Comparison of ENCODE assay signal across 9 mouse cellular contexts in genomic region chr5:130448491-130448890, GRCm38 (mm10).
A peak's percentile ranks its signal among the peaks of the same experiment; 100 is the strongest.
DNase-seq lines count a peak whose midpoint lies in the region; ATAC-seq and TF ChIP-seq lines count a peak whose summit lies in the region.
"Had no signal": no experiment of that assay in that cellular context is flagged by ENCODE, and none has a peak within 500 bp of the region (broad histone marks: within the 10 kb centered on the region; RNA-seq: fewer than 3 reads in every experiment).

No protein-coding gene starts in this region.

- no peak overlapping the region for H3K4me3 ChIP-seq in lung, postnatal 0 days (ENCODE audit: low read depth, low read length)
- peak overlapping the region; percentile 65 for H3K4me3 ChIP-seq in neural tube, embryonic 15.5 days (replicated peaks)
- H3K4me3 ChIP-seq: megakaryocyte, embryonic 14.5 days had no signal

- no peaks in the 10 kb centered on the region for H3K36me3 ChIP-seq in lung, postnatal 0 days (ENCODE audit: insufficient read depth, low read length)
- H3K36me3 ChIP-seq in neural tube, embryonic 15.5 days: no peaks in the 10 kb centered on the region

- no peak for TF ChIP-seq EP300 in lung, postnatal 0 days (IDR thresholded peaks at IDR 0.05)

- WGBS in lung, postnatal 0 days: 5% methylated on average over 19 of the region's 20 CpGs
- WGBS in neural tube, embryonic 15.5 days: under 1% methylated on average over 20 of the region's 20 CpGs

- TF ChIP-seq CTCF in lung, postnatal 0 days (IDR thresholded peaks at IDR 0.05): no peak

- no peaks in the 10 kb centered on the region for H3K4me1 ChIP-seq in lung, postnatal 0 days (ENCODE audit: insufficient read depth, low read depth, low read length)
- peaks cover 31% of the 10 kb centered on the region for H3K4me1 ChIP-seq in neural tube, embryonic 15.5 days
- H3K4me1 ChIP-seq: megakaryocyte, embryonic 14.5 days had no signal

- no peak overlapping the region for H3K9ac ChIP-seq in lung, postnatal 0 days (replicated peaks; ENCODE audit: low read depth)
- peak overlapping the region; percentile 70 for H3K9ac ChIP-seq in neural tube, embryonic 15.5 days (replicated peaks)

- ATAC-seq in lung, postnatal 0 days: no peak
- peak; percentile 80 for ATAC-seq in neural tube, embryonic 15.5 days (ENCODE audit: low FRiP score)

- DNase-seq in adrenal gland, adult 2 months: peak; percentile 33
- DNase-seq in adrenal gland, adult 8-10 months: no peak
- no peak for DNase-seq in lung, postnatal 0 days (ENCODE audit: low spot score)
- no peak for DNase-seq in lung, postnatal 36 days
- peak; percentile 52 to 57 for DNase-seq in layer of hippocampus, postnatal 14 days (ENCODE audit: low spot score in 2 of 2)
- no peak for DNase-seq in ovary, postnatal 14 days (ENCODE audit: low spot score)
- no peak for DNase-seq in lung, postnatal 10 days

- H3K27ac ChIP-seq in lung, postnatal 0 days (ENCODE audit: low read length): no peak overlapping the region
- peak overlapping the region; percentile 75 for H3K27ac ChIP-seq in neural tube, embryonic 15.5 days (replicated peaks)

- H3K4me2 ChIP-seq in lung, postnatal 0 days (replicated peaks; ENCODE audit: low read depth, low read length): peak overlapping the region; percentile 27; the same call in 1 of the 2 replicates
- H3K4me2 ChIP-seq in neural tube, embryonic 15.5 days: peak overlapping the region; percentile 74

- no peaks in the 10 kb centered on the region for H3K9me3 ChIP-seq in lung, postnatal 0 days (ENCODE audit: low read length)
- no peaks in the 10 kb centered on the region for H3K9me3 ChIP-seq in neural tube, embryonic 15.5 days (replicated peaks)
- H3K9me3 ChIP-seq: megakaryocyte, embryonic 14.5 days had no signal

- H3K27me3 ChIP-seq in lung, postnatal 0 days (replicated peaks; ENCODE audit: insufficient read depth, low read length): peaks cover 16% of the 10 kb centered on the region; the same call in 1 of the 2 replicates
- peaks cover 31% of the 10 kb centered on the region; the same call in 1 of the 2 replicates for H3K27me3 ChIP-seq in neural tube, embryonic 15.5 days (replicated peaks)

Comparison
In these comparisons a context has a peak if more than half of its experiments do, and no peak if none do; other contexts are left out.
1. DNase-seq: peak in adrenal gland, adult 2 months (single experiment) and layer of hippocampus, postnatal 14 days (2 of 2); none in adrenal gland, adult 8-10 months (single experiment), lung, postnatal 0 days (single experiment), lung, postnatal 36 days (single experiment), ovary, postnatal 14 days (single experiment) and lung, postnatal 10 days (single experiment).